Mouse (Mus musculus): ENCODE data around the gene Mphosph9.

- no peak for TF ChIP-seq CHD2 (IDR thresholded peaks at IDR 0.05; ENCODE audit: low read length)
- TF ChIP-seq CTCF (conservative IDR thresholded peaks at IDR 0.05 in 1 of 2, IDR thresholded peaks at IDR 0.05 in 1 of 2; ENCODE audit: low read depth in 2 of 2, low read length in 2 of 2) = no peak
Measured at GRCm38 (mm10) chr5:124296475-124296874, 31.3 kb downstream of the Mphosph9 start.

Measured in CH12.LX (cell line).